Mouse (Mus musculus): ENCODE results near the gene Gm11042. TPM values are rescaled to one million over a fixed set of nuclear protein-coding genes. Genes with fewer than 3 reads are reported as not detected.

Gene Gm11042
- polyA plus RNA-seq, 1 experiment = not detected

- Histone ChIP-seq H3K4me3 (ENCODE audit: control insufficient read depth, insufficient read depth, low read length) (no peak overlapping the region), H3K4me1 (replicated peaks; ENCODE audit: control insufficient read depth, insufficient read depth, low read length) (no peaks in the 10 kb centered on the region), H3K36me3 (ENCODE audit: control insufficient read depth, insufficient read depth, low read length) (no peaks in the 10 kb centered on the region), H3K27me3 (ENCODE audit: control insufficient read depth, insufficient read depth, low read length) (no peaks in the 10 kb centered on the region), H3K27ac (ENCODE audit: control insufficient read depth, insufficient read depth, low read length) (no peak overlapping the region)
- 3% methylated on average over 4 of the region's 4 CpGs for WGBS
- TF ChIP-seq POLR2A (IDR thresholded peaks at IDR 0.05; ENCODE audit: control insufficient read depth, extremely low read depth, insufficient read depth, low read length, poor library complexity) (no peak), CTCF (IDR thresholded peaks at IDR 0.05; ENCODE audit: borderline replicate concordance, control insufficient read depth, extremely low read depth, insufficient read depth, low read length, poor library complexity) (no peak)
- DNase-seq = no peak
Observed at GRCm38 (mm10) chr12:74293624-74294023, 22.6 kb downstream of the Gm11042 start.

- 93% methylated on average over 4 of the region's 4 CpGs for WGBS
- TF ChIP-seq POLR2A (IDR thresholded peaks at IDR 0.05; ENCODE audit: control insufficient read depth, extremely low read depth, insufficient read depth, low read length, poor library complexity) = no peak
- no peak for TF ChIP-seq CTCF (IDR thresholded peaks at IDR 0.05; ENCODE audit: borderline replicate concordance, control insufficient read depth, extremely low read depth, insufficient read depth, low read length, poor library complexity)
- H3K27ac ChIP-seq (ENCODE audit: control insufficient read depth, insufficient read depth, low read length) = no peak overlapping the region
Observed at GRCm38 (mm10) chr12:74290983-74291382, 25.2 kb downstream of the Gm11042 start.

GRCm38 (mm10) chr12:74284685-74285054, 31.5 kb downstream of the Gm11042 start:
- no peaks in the 10 kb centered on the region for H3K36me3 ChIP-seq (ENCODE audit: control insufficient read depth, insufficient read depth, low read length)
- 17% methylated on average over 11 of the region's 11 CpGs for WGBS
- no peak for DNase-seq
- H3K4me3 ChIP-seq (ENCODE audit: control insufficient read depth, insufficient read depth, low read length) = no peak overlapping the region
- H3K27ac ChIP-seq (ENCODE audit: control insufficient read depth, insufficient read depth, low read length) = no peak overlapping the region
- no peaks in the 10 kb centered on the region for H3K4me1 ChIP-seq (replicated peaks; ENCODE audit: control insufficient read depth, insufficient read depth, low read length)
- H3K27me3 ChIP-seq (ENCODE audit: control insufficient read depth, insufficient read depth, low read length) = peaks cover 2% of the 10 kb centered on the region; the same call in 1 of the 2 replicates
- TF ChIP-seq CTCF (IDR thresholded peaks at IDR 0.05; ENCODE audit: borderline replicate concordance, control insufficient read depth, extremely low read depth, insufficient read depth, low read length, poor library complexity) (no peak), POLR2A (IDR thresholded peaks at IDR 0.05; ENCODE audit: control insufficient read depth, extremely low read depth, insufficient read depth, low read length, poor library complexity) (no peak)

More at GRCm38 (mm10) chr12:74290983-74291382, 25.2 kb downstream of the Gm11042 start:
- no peak for DNase-seq
- no peaks in the 10 kb centered on the region for H3K36me3 ChIP-seq (ENCODE audit: control insufficient read depth, insufficient read depth, low read length)
- no peaks in the 10 kb centered on the region; the same call in 1 of the 2 replicates for H3K27me3 ChIP-seq (ENCODE audit: control insufficient read depth, insufficient read depth, low read length)
- H3K4me3 ChIP-seq (ENCODE audit: control insufficient read depth, insufficient read depth, low read length) = no peak overlapping the region
- no peaks in the 10 kb centered on the region for H3K4me1 ChIP-seq (replicated peaks; ENCODE audit: control insufficient read depth, insufficient read depth, low read length)

- peak; percentile 35 for DNase-seq
- Histone ChIP-seq H3K4me3 (ENCODE audit: control insufficient read depth, insufficient read depth, low read length) (no peak overlapping the region), H3K36me3 (ENCODE audit: control insufficient read depth, insufficient read depth, low read length) (no peaks in the 10 kb centered on the region), H3K4me1 (replicated peaks; ENCODE audit: control insufficient read depth, insufficient read depth, low read length) (no peaks in the 10 kb centered on the region), H3K27me3 (ENCODE audit: control insufficient read depth, insufficient read depth, low read length) (peaks cover 2% of the 10 kb centered on the region; the same call in 1 of the 2 replicates), H3K27ac (ENCODE audit: control insufficient read depth, insufficient read depth, low read length) (no peak overlapping the region)
- TF ChIP-seq CTCF (IDR thresholded peaks at IDR 0.05; ENCODE audit: borderline replicate concordance, control insufficient read depth, extremely low read depth, insufficient read depth, low read length, poor library complexity) = no peak
- WGBS = 3% methylated on average over 49 of the region's 49 CpGs
Observed at GRCm38 (mm10) chr12:74284020-74284684, 32.0 kb downstream of the Gm11042 start.

GRCm38 (mm10) chr12:74282846-74283245, 33.3 kb downstream of the Gm11042 start:
- 73% methylated on average over 1 of the region's 1 CpGs for WGBS
- Histone ChIP-seq H3K4me1 (replicated peaks; ENCODE audit: control insufficient read depth, insufficient read depth, low read length) (no peaks in the 10 kb centered on the region), H3K27me3 (ENCODE audit: control insufficient read depth, insufficient read depth, low read length) (peaks cover 2% of the 10 kb centered on the region; the same call in 1 of the 2 replicates), H3K4me3 (ENCODE audit: control insufficient read depth, insufficient read depth, low read length) (no peak overlapping the region), H3K36me3 (ENCODE audit: control insufficient read depth, insufficient read depth, low read length) (no peaks in the 10 kb centered on the region), H3K27ac (ENCODE audit: control insufficient read depth, insufficient read depth, low read length) (no peak overlapping the region)
- TF ChIP-seq POLR2A (IDR thresholded peaks at IDR 0.05; ENCODE audit: control insufficient read depth, extremely low read depth, insufficient read depth, low read length, poor library complexity) (no peak), CTCF (IDR thresholded peaks at IDR 0.05; ENCODE audit: borderline replicate concordance, control insufficient read depth, extremely low read depth, insufficient read depth, low read length, poor library complexity) (no peak)
- DNase-seq = no peak

- Histone ChIP-seq H3K36me3 (ENCODE audit: control insufficient read depth, insufficient read depth, low read length) (no peaks in the 10 kb centered on the region), H3K4me1 (replicated peaks; ENCODE audit: control insufficient read depth, insufficient read depth, low read length) (no peaks in the 10 kb centered on the region), H3K27me3 (ENCODE audit: control insufficient read depth, insufficient read depth, low read length) (peaks cover 2% of the 10 kb centered on the region; the same call in 1 of the 2 replicates), H3K27ac (ENCODE audit: control insufficient read depth, insufficient read depth, low read length) (no peak overlapping the region), H3K4me3 (ENCODE audit: control insufficient read depth, insufficient read depth, low read length) (no peak overlapping the region)
- TF ChIP-seq CTCF (IDR thresholded peaks at IDR 0.05; ENCODE audit: borderline replicate concordance, control insufficient read depth, extremely low read depth, insufficient read depth, low read length, poor library complexity) = no peak
- TF ChIP-seq POLR2A (IDR thresholded peaks at IDR 0.05; ENCODE audit: control insufficient read depth, extremely low read depth, insufficient read depth, low read length, poor library complexity) = no peak
- WGBS = 87% methylated on average over 4 of the region's 4 CpGs
- DNase-seq = no peak
Observed at GRCm38 (mm10) chr12:74281403-74281802, 34.8 kb downstream of the Gm11042 start.
